Mouse (Mus musculus): ENCODE measurements at regions not wholly inside any gene's neighbourhood (a gene's known extent, or its start where the extent isn't known, plus 50 kb on each side); places are given as distances from the start of the nearest gene placed in this dataset.

- H3K9ac ChIP-seq (ENCODE audit: low read depth, low read length) = no peak overlapping the region
- no peak overlapping the region for H3K4me2 ChIP-seq (ENCODE audit: low read depth, low read length)
- H3K9me3 ChIP-seq (replicated peaks; ENCODE audit: control insufficient read depth, low read length) = no peaks in the 10 kb centered on the region
- 40% methylated on average over 6 of the region's 6 CpGs for WGBS (ENCODE audit: insufficient replicate concordance)
- H3K27me3 ChIP-seq (ENCODE audit: control insufficient read depth, insufficient read depth, low read depth, low read length) = no peaks in the 10 kb centered on the region
- no peak overlapping the region for H3K4me3 ChIP-seq (ENCODE audit: low read depth, low read length)
- H3K36me3 ChIP-seq (ENCODE audit: control insufficient read depth, insufficient read depth) = no peaks in the 10 kb centered on the region
- ATAC-seq (ENCODE audit: low read depth) = no peak
- no peaks in the 10 kb centered on the region for H3K4me1 ChIP-seq (ENCODE audit: control insufficient read depth, low read depth, low read length)
- H3K27ac ChIP-seq (ENCODE audit: low read length) = no peak overlapping the region
Measured at GRCm38 (mm10) chr12:106448551-106448950, 438.5 kb downstream of the Vrk1 start.

DNA sequence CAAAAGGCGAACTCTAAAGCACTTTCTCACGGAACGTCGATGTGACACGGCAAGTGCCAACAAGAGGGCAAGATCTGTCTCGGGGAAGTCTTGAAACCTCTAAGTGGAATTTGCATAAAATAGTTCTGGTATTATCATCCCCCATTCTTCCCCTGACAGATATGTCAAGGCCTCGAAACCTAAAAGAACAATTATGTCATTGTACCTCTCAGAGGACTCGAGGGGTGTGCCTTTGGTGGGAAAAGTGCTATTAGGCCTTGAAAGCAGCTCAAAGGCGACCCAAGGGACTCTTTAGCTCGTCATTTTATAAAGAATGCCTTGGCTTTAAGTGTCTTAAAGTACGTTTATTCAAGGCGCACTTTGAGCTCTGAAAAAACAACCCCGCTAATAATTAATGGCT is 443.5 kb downstream of the Vrk1 start:
- Histone ChIP-seq H3K4me2 (ENCODE audit: low read depth, low read length) (no peak overlapping the region), H3K4me3 (ENCODE audit: low read depth, low read length) (no peak overlapping the region), H3K36me3 (ENCODE audit: control insufficient read depth, insufficient read depth) (no peaks in the 10 kb centered on the region), H3K9ac (ENCODE audit: low read depth, low read length) (no peak overlapping the region), H3K9me3 (replicated peaks; ENCODE audit: control insufficient read depth, low read length) (no peaks in the 10 kb centered on the region), H3K27ac (ENCODE audit: low read length) (no peak overlapping the region), H3K27me3 (ENCODE audit: control insufficient read depth, insufficient read depth, low read depth, low read length) (no peaks in the 10 kb centered on the region), H3K4me1 (ENCODE audit: control insufficient read depth, low read depth, low read length) (no peaks in the 10 kb centered on the region)
- WGBS (ENCODE audit: insufficient replicate concordance) = 69% methylated on average over 13 of the region's 13 CpGs
- ATAC-seq (ENCODE audit: low read depth) = no peak

DNA sequence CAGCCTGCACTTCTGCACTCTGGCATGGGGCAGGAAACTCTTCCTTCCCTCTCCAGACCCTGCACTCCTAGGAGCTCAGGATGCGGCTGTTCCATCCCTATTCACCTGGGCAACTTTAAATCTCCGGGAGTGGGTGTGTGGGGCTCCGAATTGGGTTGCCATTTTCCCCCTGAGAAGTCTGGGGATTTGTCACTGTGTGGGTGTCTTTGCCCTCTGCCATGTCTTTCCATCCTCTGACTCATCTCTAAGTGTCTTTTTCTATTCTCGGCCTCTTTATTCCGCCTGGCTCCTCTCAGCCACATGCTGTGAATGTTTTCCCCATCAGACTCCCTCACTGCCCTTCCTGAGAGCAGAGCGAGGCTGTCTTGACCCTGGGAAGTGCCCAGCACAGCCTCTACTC is 448.2 kb downstream of the Vrk1 start:
- WGBS (ENCODE audit: insufficient replicate concordance) = 33% methylated on average over 6 of the region's 6 CpGs

DNA sequence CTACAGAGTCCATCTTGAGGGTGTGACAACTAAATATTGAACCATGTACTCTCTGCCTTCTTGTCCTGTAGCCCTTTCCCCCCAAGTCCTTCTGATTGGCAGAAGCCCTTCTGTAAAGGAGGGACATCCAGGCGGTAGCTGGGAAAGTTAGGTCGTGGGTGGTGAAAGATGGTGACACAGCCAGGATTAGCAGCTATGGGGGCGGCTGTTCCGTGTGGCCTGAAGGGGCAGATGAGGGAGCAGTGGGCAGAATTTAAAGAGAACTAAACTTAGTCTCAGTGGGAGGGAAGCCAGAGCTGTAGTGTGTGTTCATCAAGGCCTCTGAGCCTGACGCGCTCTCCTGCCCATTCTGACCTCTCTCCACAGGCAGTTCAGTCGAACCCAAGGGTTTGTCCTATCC is 450.6 kb downstream of the Vrk1 start:
- Histone ChIP-seq H3K27ac (ENCODE audit: low read length) (no peak overlapping the region), H3K4me2 (ENCODE audit: low read depth, low read length) (no peak overlapping the region), H3K4me1 (ENCODE audit: control insufficient read depth, low read depth, low read length) (no peaks in the 10 kb centered on the region), H3K9me3 (replicated peaks; ENCODE audit: control insufficient read depth, low read length) (no peaks in the 10 kb centered on the region), H3K27me3 (ENCODE audit: control insufficient read depth, insufficient read depth, low read depth, low read length) (no peaks in the 10 kb centered on the region), H3K9ac (ENCODE audit: low read depth, low read length) (no peak overlapping the region), H3K36me3 (ENCODE audit: control insufficient read depth, insufficient read depth) (no peaks in the 10 kb centered on the region), H3K4me3 (ENCODE audit: low read depth, low read length) (no peak overlapping the region)
- ATAC-seq (ENCODE audit: low read depth) = no peak
- 76% methylated on average over 7 of the region's 7 CpGs for WGBS (ENCODE audit: insufficient replicate concordance)

More for the DNA sequence above, 448.2 kb downstream of the Vrk1 start:
- H3K27me3 ChIP-seq (ENCODE audit: control insufficient read depth, insufficient read depth, low read depth, low read length) = no peaks in the 10 kb centered on the region
- no peaks in the 10 kb centered on the region for H3K9me3 ChIP-seq (replicated peaks; ENCODE audit: control insufficient read depth, low read length)
- H3K4me1 ChIP-seq (ENCODE audit: control insufficient read depth, low read depth, low read length) = no peaks in the 10 kb centered on the region
- H3K27ac ChIP-seq (ENCODE audit: low read length) = no peak overlapping the region
- H3K4me3 ChIP-seq (ENCODE audit: low read depth, low read length) = no peak overlapping the region
- ATAC-seq (ENCODE audit: low read depth) = no peak
- no peak overlapping the region for H3K9ac ChIP-seq (ENCODE audit: low read depth, low read length)
- no peak overlapping the region for H3K4me2 ChIP-seq (ENCODE audit: low read depth, low read length)
- no peaks in the 10 kb centered on the region for H3K36me3 ChIP-seq (ENCODE audit: control insufficient read depth, insufficient read depth)

DNA sequence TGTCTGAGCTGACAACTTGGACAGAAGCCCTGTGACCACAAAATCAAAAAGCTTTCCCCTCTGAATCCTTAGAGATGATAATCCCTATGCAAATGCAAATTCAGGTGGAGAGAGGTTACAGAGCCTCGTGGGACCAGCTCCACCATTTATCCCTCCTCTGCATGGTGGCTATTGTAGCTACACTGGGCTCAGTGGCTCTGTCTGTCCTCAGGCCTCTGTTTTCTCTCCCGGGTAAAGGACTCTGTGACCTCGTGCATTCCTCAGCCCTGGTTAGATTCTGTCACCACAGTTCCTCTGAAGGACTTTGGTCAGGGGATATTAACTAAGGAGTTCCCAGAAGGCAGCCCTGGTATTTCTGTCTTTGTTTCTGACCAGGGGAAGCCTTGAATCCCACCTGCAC is 452.3 kb downstream of the Vrk1 start:
- Histone ChIP-seq H3K27ac (ENCODE audit: low read length) (no peak overlapping the region), H3K36me3 (ENCODE audit: control insufficient read depth, insufficient read depth) (no peaks in the 10 kb centered on the region), H3K27me3 (ENCODE audit: control insufficient read depth, insufficient read depth, low read depth, low read length) (no peaks in the 10 kb centered on the region), H3K4me3 (ENCODE audit: low read depth, low read length) (no peak overlapping the region), H3K9ac (ENCODE audit: low read depth, low read length) (no peak overlapping the region), H3K4me1 (ENCODE audit: control insufficient read depth, low read depth, low read length) (no peaks in the 10 kb centered on the region), H3K9me3 (replicated peaks; ENCODE audit: control insufficient read depth, low read length) (no peaks in the 10 kb centered on the region), H3K4me2 (ENCODE audit: low read depth, low read length) (no peak overlapping the region)
- ATAC-seq (ENCODE audit: low read depth) = no peak
- WGBS (ENCODE audit: insufficient replicate concordance) = 20% methylated on average over 3 of the region's 3 CpGs

GRCm38 (mm10) chr12:106464701-106465100 is 454.7 kb downstream of the Vrk1 start:
- Histone ChIP-seq H3K4me2 (ENCODE audit: low read depth, low read length) (no peak overlapping the region), H3K4me1 (ENCODE audit: control insufficient read depth, low read depth, low read length) (no peaks in the 10 kb centered on the region), H3K36me3 (ENCODE audit: control insufficient read depth, insufficient read depth) (no peaks in the 10 kb centered on the region), H3K9me3 (replicated peaks; ENCODE audit: control insufficient read depth, low read length) (no peaks in the 10 kb centered on the region), H3K4me3 (ENCODE audit: low read depth, low read length) (no peak overlapping the region), H3K27ac (ENCODE audit: low read length) (no peak overlapping the region), H3K9ac (ENCODE audit: low read depth, low read length) (no peak overlapping the region), H3K27me3 (ENCODE audit: control insufficient read depth, insufficient read depth, low read depth, low read length) (no peaks in the 10 kb centered on the region)
- 33% methylated on average over 11 of the region's 11 CpGs for WGBS (ENCODE audit: insufficient replicate concordance)
- ATAC-seq (ENCODE audit: low read depth) = no peak

GRCm38 (mm10) chr12:106468173-106468860 is 458.3 kb downstream of the Vrk1 start:
- no peak overlapping the region for H3K9ac ChIP-seq (ENCODE audit: low read depth, low read length)
- H3K4me1 ChIP-seq (ENCODE audit: control insufficient read depth, low read depth, low read length) = no peaks in the 10 kb centered on the region
- H3K36me3 ChIP-seq (ENCODE audit: control insufficient read depth, insufficient read depth) = no peaks in the 10 kb centered on the region
- no peaks in the 10 kb centered on the region for H3K9me3 ChIP-seq (replicated peaks; ENCODE audit: control insufficient read depth, low read length)
- H3K27ac ChIP-seq (ENCODE audit: low read length) = no peak overlapping the region
- WGBS (ENCODE audit: insufficient replicate concordance) = 57% methylated on average over 18 of the region's 18 CpGs
- no peak overlapping the region for H3K4me3 ChIP-seq (ENCODE audit: low read depth, low read length)
- no peak overlapping the region for H3K4me2 ChIP-seq (ENCODE audit: low read depth, low read length)
- H3K27me3 ChIP-seq (ENCODE audit: control insufficient read depth, insufficient read depth, low read depth, low read length) = no peaks in the 10 kb centered on the region
- no peak for ATAC-seq (ENCODE audit: low read depth)

- ATAC-seq (ENCODE audit: low read depth) = no peak
- H3K4me2 ChIP-seq (ENCODE audit: low read depth, low read length) = no peak overlapping the region
- H3K36me3 ChIP-seq (ENCODE audit: control insufficient read depth, insufficient read depth) = no peaks in the 10 kb centered on the region
- peaks cover 16% of the 10 kb centered on the region for H3K27me3 ChIP-seq (ENCODE audit: control insufficient read depth, insufficient read depth, low read depth, low read length)
- H3K4me1 ChIP-seq (ENCODE audit: control insufficient read depth, low read depth, low read length) = no peaks in the 10 kb centered on the region
- no peak overlapping the region for H3K4me3 ChIP-seq (ENCODE audit: low read depth, low read length)
- H3K9me3 ChIP-seq (replicated peaks; ENCODE audit: control insufficient read depth, low read length) = no peaks in the 10 kb centered on the region
- 4% methylated on average over 24 of the region's 24 CpGs for WGBS (ENCODE audit: insufficient replicate concordance)
- H3K27ac ChIP-seq (ENCODE audit: low read length) = no peak overlapping the region
- no peak overlapping the region for H3K9ac ChIP-seq (ENCODE audit: low read depth, low read length)
Measured at GRCm38 (mm10) chr12:106474501-106475165, 464.6 kb downstream of the Vrk1 start.

DNA sequence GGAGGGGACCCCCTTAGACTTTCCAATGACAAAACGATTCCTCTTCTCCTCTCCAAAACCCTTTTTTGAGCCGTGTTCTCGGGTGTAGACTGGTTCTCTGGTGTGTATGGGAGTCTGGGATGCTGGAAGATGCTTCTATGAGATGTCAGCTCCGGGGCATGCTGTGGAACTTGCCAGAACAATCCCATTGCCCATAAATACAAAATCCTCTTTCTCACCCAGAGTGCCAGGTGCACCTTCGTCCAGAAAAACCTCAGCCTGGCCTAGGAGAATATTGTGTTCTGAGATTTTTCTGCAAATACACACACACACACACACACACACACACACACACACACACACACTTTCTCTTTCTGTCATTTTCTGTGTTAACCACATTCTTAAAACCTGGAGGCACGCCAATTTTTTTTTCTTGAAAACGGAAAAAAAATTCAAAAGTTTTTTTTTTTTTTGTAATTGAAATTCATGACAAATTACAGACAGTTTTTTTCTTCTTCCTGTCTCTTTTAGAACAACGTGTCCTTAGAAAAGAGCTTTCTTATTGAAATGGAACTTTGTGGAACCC is 465.5 kb downstream of the Vrk1 start:
- H3K27ac ChIP-seq (ENCODE audit: low read length) = no peak overlapping the region
- 51% methylated on average over 8 of the region's 8 CpGs for WGBS (ENCODE audit: insufficient replicate concordance)
- H3K4me1 ChIP-seq (ENCODE audit: control insufficient read depth, low read depth, low read length) = no peaks in the 10 kb centered on the region
- H3K9ac ChIP-seq (ENCODE audit: low read depth, low read length) = no peak overlapping the region
- H3K27me3 ChIP-seq (ENCODE audit: control insufficient read depth, insufficient read depth, low read depth, low read length) = peaks cover 21% of the 10 kb centered on the region
- no peaks in the 10 kb centered on the region for H3K36me3 ChIP-seq (ENCODE audit: control insufficient read depth, insufficient read depth)
- H3K4me3 ChIP-seq (ENCODE audit: low read depth, low read length) = no peak overlapping the region
- no peak for ATAC-seq (ENCODE audit: low read depth)
- no peaks in the 10 kb centered on the region for H3K9me3 ChIP-seq (replicated peaks; ENCODE audit: control insufficient read depth, low read length)
- H3K4me2 ChIP-seq (ENCODE audit: low read depth, low read length) = no peak overlapping the region

All from liver, embryonic 16.5 days (tissue).